Comparison of ENCODE assay signal across 8 mouse cellular contexts in genomic region chr4:133675594-133676016, GRCm38 (mm10).
DNase-seq lines count a peak whose midpoint lies in the region; ATAC-seq lines count a peak whose summit lies in the region.

No protein-coding gene starts in this region.

- DNase-seq in frontal cortex, postnatal 10 days (ENCODE audit: low spot score in 2 of 2) = peak; percentile 52 to 60
- peak; percentile 32 to 39 for DNase-seq in cerebellum, postnatal 36 days
- peak; percentile 97 for DNase-seq in heart, adult 11 months
- peak; percentile 70 for DNase-seq in kidney, adult 18-20 months
- DNase-seq in lung, adult 18-20 months = peak; percentile 73 to 82
- peak; percentile 52 for DNase-seq in ovary, postnatal 14 days (ENCODE audit: low spot score)
- no peak for DNase-seq in spleen, adult 18-20 months

- ATAC-seq in frontal cortex, adult (ENCODE audit: low TSS enrichment) = no peak

Comparison
In these comparisons a context has a peak if more than half of its experiments do, and no peak if none do; other contexts are left out.
1. DNase-seq: peak in frontal cortex, postnatal 10 days (2 of 2), cerebellum, postnatal 36 days (2 of 2), heart, adult 11 months (single experiment), kidney, adult 18-20 months (single experiment), lung, adult 18-20 months (2 of 2) and ovary, postnatal 14 days (single experiment); none in spleen, adult 18-20 months (0 of 2).